Mouse (Mus musculus): ENCODE measurements around the gene Abracl. TPM values are rescaled to one million over a fixed set of nuclear protein-coding genes. Genes with fewer than 3 reads are reported as not detected.

The Abracl gene
- 88.5 and 92.8 TPM in 2 replicates for polyA plus RNA-seq (2012)

DNA sequence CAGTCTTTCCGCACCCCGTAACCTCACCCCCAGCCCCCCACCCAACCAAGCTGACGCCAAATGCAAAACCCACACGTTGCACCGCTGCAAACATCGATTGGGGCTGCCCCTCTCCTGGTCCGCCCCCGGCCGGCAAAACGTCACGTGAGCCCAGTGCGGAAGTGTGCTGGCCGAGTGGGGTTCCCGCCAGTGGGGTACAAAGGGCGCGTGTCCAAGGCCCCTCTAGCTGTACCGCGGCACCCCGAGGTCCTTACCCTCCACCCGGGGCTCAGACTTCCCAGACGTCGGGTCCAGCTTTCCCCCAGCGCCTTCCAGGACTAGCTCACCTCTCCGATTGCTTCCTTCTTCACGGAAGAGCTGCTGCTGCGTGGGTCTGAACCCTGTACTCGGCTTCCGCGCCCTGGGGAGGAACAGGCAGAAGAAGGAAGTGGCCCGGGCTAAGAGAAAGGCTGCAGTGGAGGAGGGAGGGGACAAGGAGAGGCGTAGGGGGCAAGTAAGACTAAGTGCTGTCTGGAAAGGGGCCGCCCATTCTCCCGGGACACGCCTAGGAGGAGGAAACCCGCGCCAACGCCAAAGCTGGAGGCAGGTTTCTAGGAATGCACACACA, at the start of gene Abracl:
Gene Abracl, minus strand, starts transcription at position 548 of the 607 bp plus-strand sequence.

DNA sequence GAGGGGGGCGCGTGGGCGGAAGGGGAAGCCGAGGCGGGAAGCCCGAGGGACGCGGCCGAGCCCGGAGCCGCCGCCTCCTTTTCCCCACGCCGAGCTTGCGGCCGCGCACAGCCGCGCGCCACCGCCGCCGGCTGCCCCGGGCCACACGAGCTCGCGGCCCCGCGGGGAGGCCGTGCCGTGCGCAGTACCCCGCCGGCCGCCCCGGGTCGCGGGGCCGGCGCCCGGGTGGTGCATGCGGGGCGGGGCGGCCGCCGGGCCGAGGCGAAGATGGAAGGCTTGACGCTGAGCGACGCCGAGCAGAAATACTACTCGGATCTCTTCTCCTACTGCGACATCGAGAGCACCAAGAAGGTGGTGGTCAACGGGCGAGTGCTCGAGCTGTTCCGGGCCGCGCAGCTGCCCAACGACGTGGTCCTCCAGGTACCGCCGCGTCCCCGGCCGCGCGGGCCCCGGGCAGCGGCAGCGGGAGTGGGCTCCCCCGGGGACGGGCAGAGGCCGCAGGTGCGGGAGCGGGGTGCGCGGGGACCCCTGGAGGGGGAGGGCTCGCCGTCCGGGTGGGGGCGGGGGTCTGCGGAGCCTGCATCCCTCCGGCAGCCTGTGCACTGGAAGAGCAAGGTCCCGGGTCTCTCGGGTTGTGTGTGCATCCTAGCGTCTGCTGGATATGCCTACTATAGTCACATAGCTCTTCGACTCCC, 32.8 kb upstream of the Abracl start, which contains the start of gene Reps1:
Gene Reps1, plus strand, starts transcription at position 166 of the 695 bp plus-strand sequence.

Other genes starting within 250 kb of the Abracl start
- gene Txlnb, start 227.1 kb downstream of the Abracl start, polyA plus RNA-seq (2012), result 0.18 and 0.28 TPM in 2 replicates
- 8.9 and 11.3 TPM in 2 replicates for gene Heca, start 75.2 kb downstream of the Abracl start, polyA plus RNA-seq (2012)
- gene Reps1, start 32.6 kb upstream of the Abracl start, polyA plus RNA-seq (2012), result 51.2 and 58.1 TPM in 2 replicates
- not detected in 2 replicates for gene Ect2l, start 187.6 kb upstream of the Abracl start, polyA plus RNA-seq (2012)
- 0.85 and 1.2 TPM in 2 replicates for gene Ccdc28a, start 211.7 kb upstream of the Abracl start, polyA plus RNA-seq (2012)